Mouse (Mus musculus) megakaryocyte-erythroid progenitor cell, adult 5-6 weeks (primary cell): ENCODE results near the gene Ssu2. TPM values are rescaled to one million over a fixed set of nuclear protein-coding genes. Genes with fewer than 3 reads are reported as not detected.

ENCODE experiments used
- ATAC-seq: replicated peaks from 2 replicates; pipeline ENCODE4 v1.8.0; 2016; ENCODE audit warnings: mild to moderate bottlenecking, inconsistent platforms; ENCODE audit not compliant: severe bottlenecking, poor library complexity, low FRiP score, low TSS enrichment
- total RNA-seq, 2 experiments: library from RNA; stranded (forward) in 1 of 2; stranded (reverse) in 1 of 2; fragments of 200-1000, 215-1000 nt in 1 of 2; fragments of >200 nt in 1 of 2; fragmentation: Nextera tagmentation in 1 of 2; gene quantifications; 2 replicates each; pipeline ENCODE4 v1.2.3; 2014 to 2017

Gene Ssu2
- total RNA-seq, 2 experiments from 2014 or later, result not detected

DNA sequence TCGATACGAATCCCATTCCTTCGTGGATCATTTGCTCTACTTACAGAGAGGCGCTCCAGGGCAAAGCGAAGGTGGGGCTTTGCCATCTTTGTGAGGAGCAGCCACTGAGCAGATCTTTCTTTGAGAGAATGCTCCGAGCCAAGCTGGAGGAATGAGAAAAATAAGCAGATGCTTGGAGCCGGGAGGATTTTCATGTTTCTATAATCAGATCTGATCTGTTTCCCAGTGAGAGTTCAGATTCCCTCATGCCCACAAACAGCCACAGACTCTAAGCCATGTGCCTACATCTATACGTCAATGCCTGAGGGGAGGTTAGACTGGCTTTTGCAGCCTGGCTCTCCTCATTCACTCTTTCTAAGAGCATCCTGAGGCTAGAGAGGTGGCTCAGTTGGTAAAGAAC is 27.1 kb downstream of the Ssu2 start:
- ATAC-seq, result no peak

DNA sequence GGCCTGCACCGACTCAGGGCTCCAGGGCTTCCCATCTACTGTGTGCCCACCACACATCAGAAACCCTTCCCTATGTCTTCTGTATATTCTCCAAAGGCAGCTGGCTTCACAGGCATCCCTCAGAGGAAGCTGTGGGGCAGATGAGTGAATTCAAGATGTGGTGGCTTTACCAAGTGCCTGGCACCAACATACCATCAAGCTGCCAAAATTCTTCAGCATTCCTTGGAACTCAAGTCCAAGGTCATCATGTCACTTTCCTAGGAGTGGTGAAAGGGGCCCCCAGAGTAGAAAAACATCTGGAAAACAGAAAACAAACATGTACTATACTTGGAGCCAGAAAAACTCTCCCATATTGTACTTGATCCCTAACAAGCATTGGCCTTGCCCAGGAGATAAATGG is 28.5 kb downstream of the Ssu2 start:
- no peak for ATAC-seq

- ATAC-seq, result no peak
Observed at GRCm38 (mm10) chr6:112350452-112350851, 37.4 kb downstream of the Ssu2 start.

GRCm38 (mm10) chr6:112339016-112339415 is 48.8 kb downstream of the Ssu2 start:
- no peak for ATAC-seq

- ATAC-seq, result no peak
Observed at GRCm38 (mm10) chr6:112337667-112338066, 50.2 kb downstream of the Ssu2 start.

GRCm38 (mm10) chr6:112333930-112334329 is 53.9 kb downstream of the Ssu2 start:
- ATAC-seq, result no peak

DNA sequence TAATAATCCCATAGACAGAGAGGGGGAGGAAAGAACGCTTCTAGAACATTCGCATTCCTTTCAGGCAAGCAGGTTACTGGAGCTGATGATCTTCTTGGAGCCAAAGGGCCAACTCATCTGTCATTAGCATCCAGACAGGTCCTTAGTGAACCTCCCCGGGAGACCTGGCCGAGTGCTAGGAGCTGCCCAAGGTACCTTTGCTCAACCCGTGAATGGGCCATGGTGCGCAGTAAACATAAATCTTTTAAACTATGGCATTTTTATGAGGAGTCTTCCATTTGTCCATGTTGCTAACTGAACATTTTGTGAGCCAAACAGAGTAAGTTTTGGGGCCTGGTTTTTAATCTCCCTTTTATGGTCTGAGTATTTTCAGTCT is 56.6 kb downstream of the Ssu2 start:
- ATAC-seq, result no peak

DNA sequence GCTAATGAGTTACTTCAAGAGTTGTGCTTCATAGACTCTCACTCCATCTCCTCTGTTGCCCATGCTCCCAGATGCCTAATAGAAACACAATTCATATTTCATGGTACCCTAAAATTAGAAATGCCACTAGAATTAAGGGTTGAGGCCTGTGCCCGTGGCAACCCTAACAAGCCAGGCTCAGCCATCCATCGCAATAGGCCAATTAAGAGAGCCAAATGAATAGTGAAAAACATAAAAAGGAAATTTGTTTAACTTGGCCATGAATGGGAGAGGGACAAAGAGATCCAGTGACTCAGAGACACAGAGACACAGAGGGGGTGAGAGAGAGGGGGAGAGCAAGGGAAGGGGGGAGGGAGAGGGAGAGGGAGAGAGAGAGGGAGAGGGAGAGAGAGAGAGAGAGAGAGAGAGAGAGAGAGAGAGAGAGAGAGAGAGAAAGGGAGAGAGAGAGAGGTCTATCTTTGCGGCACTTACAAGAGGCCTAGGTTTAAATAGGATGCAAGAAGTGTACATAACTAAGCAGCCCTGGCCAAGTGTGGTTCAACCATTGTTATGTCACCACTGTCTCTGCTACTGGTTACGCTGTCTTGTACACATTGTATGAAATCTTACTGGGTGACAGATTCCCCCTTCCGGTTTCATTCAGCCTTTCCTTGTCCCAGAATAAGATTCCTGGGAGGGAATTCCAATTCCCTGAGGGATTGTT is 57.2 kb downstream of the Ssu2 start:
- ATAC-seq, result no peak

- ATAC-seq, result no peak
Observed at GRCm38 (mm10) chr6:112327793-112328192, 60.0 kb downstream of the Ssu2 start.

- no peak for ATAC-seq
Observed at GRCm38 (mm10) chr6:112325213-112325612, 62.6 kb downstream of the Ssu2 start.

DNA sequence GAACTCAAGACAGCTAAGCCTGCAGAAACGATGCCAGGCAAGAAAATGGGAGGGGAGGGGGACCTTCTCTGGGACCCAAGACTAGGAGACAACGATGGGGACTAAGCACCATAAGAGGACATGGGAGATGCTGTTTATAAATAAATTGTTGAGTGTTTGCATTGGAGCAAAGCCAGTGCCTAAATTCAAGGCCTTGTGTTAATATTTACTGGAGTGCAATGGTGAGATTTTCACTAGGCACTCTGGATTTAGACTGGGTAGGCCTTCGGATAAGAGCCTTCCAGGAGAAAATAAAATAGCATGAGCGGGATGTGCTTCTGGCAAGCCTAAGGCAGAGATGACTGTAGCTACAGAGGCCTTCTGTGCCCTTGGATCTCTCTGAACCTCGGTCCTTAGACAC is 64.9 kb downstream of the Ssu2 start:
- no peak for ATAC-seq

- ATAC-seq, result no peak
Observed at GRCm38 (mm10) chr6:112320679-112321078, 67.1 kb downstream of the Ssu2 start.

DNA sequence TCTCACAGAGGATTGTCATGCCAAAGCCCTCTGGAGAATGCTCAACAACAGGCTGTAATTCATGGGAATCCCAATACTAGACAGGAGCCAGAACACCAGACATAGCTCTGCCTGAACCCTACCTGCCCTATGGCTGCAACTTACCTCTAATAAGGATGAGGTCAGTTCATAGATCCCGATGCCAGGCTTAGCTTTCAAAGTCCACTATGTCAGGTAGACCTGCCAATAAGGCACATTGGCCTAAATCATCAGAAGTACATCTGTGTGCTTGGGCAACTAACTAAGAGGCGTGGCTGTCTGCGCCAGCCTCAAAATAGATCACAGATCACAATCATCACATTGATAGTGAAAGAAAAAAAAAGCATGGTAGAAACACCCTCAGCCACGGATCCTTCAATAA is 68.4 kb downstream of the Ssu2 start:
- ATAC-seq, result no peak

- no peak for ATAC-seq
Observed at GRCm38 (mm10) chr6:112311385-112311784, 76.4 kb downstream of the Ssu2 start.

GRCm38 (mm10) chr6:112309330-112309938 is 78.4 kb downstream of the Ssu2 start:
- ATAC-seq, result no peak

Other genes starting within 250 kb of the Ssu2 start
- gene Lmcd1, start 114.3 kb downstream of the Ssu2 start, total RNA-seq (2014; fragmentation: Nextera tagmentation), result 11.3 and 18.7 TPM in 2 replicates
- gene Lmcd1, start 114.3 kb downstream of the Ssu2 start, total RNA-seq (2017), result 2.9 and 10.7 TPM in 2 replicates
- not detected in 2 replicates for gene Cav3, start 71.5 kb upstream of the Ssu2 start, total RNA-seq (2014; fragmentation: Nextera tagmentation)
- gene Cav3, start 71.5 kb upstream of the Ssu2 start, total RNA-seq (2017), result not detected in 2 replicates
- not detected in 2 replicates for gene Oxtr, start 101.9 kb upstream of the Ssu2 start, total RNA-seq (2014; fragmentation: Nextera tagmentation)
- gene Oxtr, start 101.9 kb upstream of the Ssu2 start, total RNA-seq (2017), result 0.15 TPM in 1 of 2 replicates, not detected in the other